Mouse (Mus musculus) adrenal gland, adult 2 months (tissue): ENCODE data around the gene Abo. TPM values are rescaled to one million over a fixed set of nuclear protein-coding genes. Genes with fewer than 3 reads are reported as not detected.

Source experiments
- DNase-seq: peaks from one replicate; pipeline ENCODE4 v3.0.0; 2021
- polyA plus RNA-seq: library from polyadenylated mRNA; depleted of rRNA; stranded (reverse); fragments of >200 nt; gene quantifications from 2 replicates; pipeline ENCODE4 v1.2.3, GENCODE M21; 2012; rRNA removed
- total RNA-seq, 2 experiments: library from RNA; stranded (reverse); gene quantifications; 2 replicates each; pipeline ENCODE4 v1.2.3; 2021

The Abo gene
- total and polyA plus RNA-seq, 3 experiments = not detected

DNA sequence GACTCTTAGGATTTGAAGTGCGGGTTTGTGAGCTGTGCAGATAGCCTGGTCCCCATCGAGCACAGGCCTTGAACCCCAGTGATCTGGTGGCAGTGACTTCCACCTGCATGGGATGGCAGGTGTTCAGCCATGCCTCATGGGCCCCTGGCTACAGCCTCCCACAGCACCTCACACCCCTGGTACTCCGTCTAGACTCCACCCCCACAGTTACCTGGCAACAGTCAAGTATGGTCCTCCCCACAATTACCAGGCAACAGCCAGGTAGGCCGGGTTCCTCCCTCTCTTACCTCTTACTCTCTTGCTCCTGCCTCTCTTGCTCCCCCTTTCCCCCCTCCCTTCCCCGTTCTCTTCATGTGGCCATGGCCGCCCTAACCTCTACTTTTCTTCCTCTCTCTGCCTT, 5.9 kb upstream of the Abo start:
- DNase-seq = no peak

DNA sequence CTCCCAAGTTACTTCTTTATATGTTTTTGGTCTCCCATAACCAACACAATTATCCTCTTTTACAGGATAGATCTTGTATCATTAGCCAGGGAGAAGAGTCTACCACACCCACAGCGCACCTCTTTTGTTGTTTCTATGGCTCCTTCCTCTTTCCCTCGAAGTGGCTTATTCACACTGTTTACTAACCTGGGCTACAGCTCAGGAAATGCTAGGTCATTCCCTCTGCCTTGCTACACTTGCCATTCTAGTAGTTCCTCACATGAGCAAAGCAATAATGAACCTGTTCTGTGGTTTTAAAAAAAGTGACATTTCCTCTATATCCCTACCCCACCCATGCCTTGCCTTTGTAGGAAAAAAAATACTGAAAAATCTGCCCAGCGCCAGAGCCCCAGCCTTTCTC, 1.9 kb downstream of the Abo start:
- DNase-seq = no peak

DNA sequence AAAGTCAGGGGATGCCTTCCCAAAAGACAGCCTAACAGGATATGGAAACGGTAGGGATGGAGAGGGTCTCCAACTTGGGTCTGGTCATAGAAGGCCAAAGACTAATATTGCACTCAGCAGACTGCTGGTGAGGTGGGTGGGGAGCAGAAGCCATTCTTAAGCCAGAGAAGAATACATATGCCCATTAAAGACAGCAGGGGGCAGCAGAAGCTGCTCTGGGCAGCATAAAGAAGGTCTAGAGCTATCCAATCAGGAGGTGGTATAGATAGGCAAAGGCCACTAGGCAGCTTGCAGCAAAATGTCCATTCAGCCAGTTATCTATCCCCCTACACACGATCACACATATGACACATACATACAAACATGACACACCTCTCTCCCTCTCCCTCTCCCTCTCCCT, 17.1 kb downstream of the Abo start:
- peak; percentile 35 for DNase-seq

DNA sequence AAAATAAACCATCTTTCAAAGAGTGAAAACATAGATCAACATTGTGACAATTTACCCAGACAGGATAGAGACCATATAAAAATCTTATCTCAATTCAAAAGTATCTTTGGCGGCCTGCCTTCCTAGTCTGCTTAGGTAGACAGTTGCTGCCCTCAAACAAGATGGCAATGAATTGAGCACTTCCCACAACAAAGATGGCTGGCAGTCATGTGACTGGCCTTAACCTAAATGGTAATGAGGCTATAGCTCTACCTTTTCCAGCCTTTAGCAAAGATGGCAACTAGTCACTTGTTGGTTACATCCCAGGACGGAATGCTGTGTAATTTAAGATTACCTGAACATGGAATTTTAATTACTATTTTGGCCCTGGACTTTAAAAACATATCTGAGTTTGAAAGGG, 32.3 kb downstream of the Abo start:
- DNase-seq = no peak

DNA sequence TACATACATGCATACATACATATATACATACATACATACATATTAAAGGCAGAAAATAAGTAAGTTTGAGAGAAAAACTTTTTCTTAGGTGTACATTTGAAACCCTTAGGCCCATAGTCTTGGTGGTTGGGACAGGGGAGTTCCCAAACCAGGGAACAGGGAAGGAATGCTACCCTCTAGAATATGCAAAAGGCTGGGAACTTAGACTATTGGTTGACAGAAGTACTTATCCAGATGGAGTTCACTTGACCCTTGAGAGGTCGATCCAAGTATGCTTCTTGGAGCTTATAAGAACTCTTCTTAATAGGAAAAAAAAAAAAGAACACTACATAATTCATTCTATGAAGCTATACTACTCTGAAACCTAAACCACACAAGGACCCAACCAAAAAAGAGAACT, 36.7 kb downstream of the Abo start:
- DNase-seq = no peak

DNA sequence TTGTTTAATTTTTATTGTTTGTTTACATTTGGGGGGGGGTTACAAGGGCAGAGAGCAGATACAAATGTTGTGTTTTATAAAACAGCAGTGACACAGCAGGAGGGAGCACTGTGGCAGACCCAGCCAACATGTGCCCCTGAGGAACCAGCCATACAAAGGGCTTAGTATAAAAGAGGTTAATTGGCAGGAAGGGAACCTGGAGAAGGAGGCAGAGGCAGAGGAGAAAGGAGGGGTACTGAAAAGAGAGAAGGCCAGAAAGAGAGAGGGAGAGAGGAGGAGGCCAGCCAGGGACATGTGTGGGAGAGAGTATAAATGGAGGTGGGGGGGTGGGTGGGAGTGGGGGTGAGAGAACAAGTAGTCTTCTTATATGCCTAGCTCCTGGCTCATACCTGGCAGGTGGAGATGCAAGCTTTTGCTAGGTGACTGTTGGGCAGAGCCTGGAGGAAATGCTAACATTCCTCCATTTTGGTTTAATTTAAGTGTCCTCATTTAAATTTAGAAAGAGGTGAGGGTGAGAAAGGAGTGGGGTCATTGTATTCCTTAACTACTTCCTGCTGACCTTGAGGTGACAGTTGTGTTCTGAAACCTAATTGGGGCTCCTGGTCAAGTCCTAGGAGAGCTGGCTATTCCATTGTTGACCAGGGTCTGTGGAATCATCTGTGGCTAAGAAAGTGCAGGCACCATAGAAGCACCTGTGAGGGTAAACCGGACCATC, 37.4 kb downstream of the Abo start:
- DNase-seq = no peak

Other genes with a start within 250 kb of the Abo start
- gene Fam69b, start 236.5 kb downstream of the Abo start, total RNA-seq = 10 to 100 TPM in 1 of 2 experiments, 1 to 10 TPM in 1; 6.9 to 15.7 TPM
- 21.8 and 33.4 TPM in 2 replicates for gene Fam69b, start 236.5 kb downstream of the Abo start, polyA plus RNA-seq
- gene Lcn4, start 193.7 kb downstream of the Abo start, total RNA-seq = not detected
- not detected in 2 replicates for gene Lcn4, start 193.7 kb downstream of the Abo start, polyA plus RNA-seq
- 10 to 100 TPM; 23.9 to 26.6 TPM for gene Surf6, start 37.9 kb upstream of the Abo start, total RNA-seq
- 5.1 and 5.2 TPM in 2 replicates for gene Surf6, start 37.9 kb upstream of the Abo start, polyA plus RNA-seq
- 10 to 100 TPM; 48.3 to 56.8 TPM for gene Med22, start 45.7 kb upstream of the Abo start, total RNA-seq
- 45.0 and 45.5 TPM in 2 replicates for gene Med22, start 45.7 kb upstream of the Abo start, polyA plus RNA-seq
- 100 to 1,000 TPM; 543 to 545 TPM for gene Rpl7a, start 45.8 kb upstream of the Abo start, total RNA-seq
- gene Rpl7a, start 45.8 kb upstream of the Abo start, polyA plus RNA-seq = 233 and 258 TPM in 2 replicates
- 10 to 100 TPM; 38.4 to 47.9 TPM for gene Surf2, start 51.4 kb upstream of the Abo start, total RNA-seq
- 22.5 and 28.5 TPM in 2 replicates for gene Surf2, start 51.4 kb upstream of the Abo start, polyA plus RNA-seq
- 100 to 1,000 TPM; 108 to 115 TPM for gene Surf1, start 51.6 kb upstream of the Abo start, total RNA-seq
- 67.9 and 77.7 TPM in 2 replicates for gene Surf1, start 51.6 kb upstream of the Abo start, polyA plus RNA-seq
- gene Surf4, start 68.9 kb upstream of the Abo start, total RNA-seq = 100 to 1,000 TPM; 162 to 168 TPM
- gene Surf4, start 68.9 kb upstream of the Abo start, polyA plus RNA-seq = 424 and 468 TPM in 2 replicates
- under 1 TPM; 0.17 to 0.29 TPM for gene Stkld1, start 69.1 kb upstream of the Abo start, total RNA-seq
- gene Stkld1, start 69.1 kb upstream of the Abo start, polyA plus RNA-seq = 0.06 and 0.48 TPM in 2 replicates
- gene Rexo4, start 99.4 kb upstream of the Abo start, total RNA-seq = 10 to 100 TPM; 23.6 to 41.4 TPM
- 7.1 and 10.1 TPM in 2 replicates for gene Rexo4, start 99.4 kb upstream of the Abo start, polyA plus RNA-seq
- not detected for gene Adamts13, start 108.4 kb upstream of the Abo start, total RNA-seq
- 0.04 TPM in 1 of 2 replicates, not detected in the other for gene Adamts13, start 108.4 kb upstream of the Abo start, polyA plus RNA-seq
- 10 to 100 TPM; 40.2 to 52.4 TPM for gene Cacfd1, start 144.9 kb upstream of the Abo start, total RNA-seq
- gene Cacfd1, start 144.9 kb upstream of the Abo start, polyA plus RNA-seq = 80.1 and 109 TPM in 2 replicates
- under 1 TPM; 0.76 to 0.78 TPM for gene Slc2a6, start 163.0 kb upstream of the Abo start, total RNA-seq
- 1.7 and 2.5 TPM in 2 replicates for gene Slc2a6, start 163.0 kb upstream of the Abo start, polyA plus RNA-seq
- not detected for gene Mymk, start 207.2 kb upstream of the Abo start, total RNA-seq
- 0.08 TPM in 1 of 2 replicates, not detected in the other for gene Mymk, start 207.2 kb upstream of the Abo start, polyA plus RNA-seq
- gene Adamtsl2, start 214.4 kb upstream of the Abo start, total RNA-seq = 10 to 100 TPM; 24.8 to 25.4 TPM
- 20.9 and 28.5 TPM in 2 replicates for gene Adamtsl2, start 214.4 kb upstream of the Abo start, polyA plus RNA-seq